Mouse (Mus musculus) hindlimb bud, embryonic 11.5 days (tissue): Measurements from ENCODE around the gene Pfkp.
A peak's percentile ranks its signal among the peaks of the same experiment; 100 is the strongest.

ENCODE experiments used
- DNase-seq: peaks from one replicate; pipeline ENCODE4 v3.0.0-alpha.2; 2012; ENCODE audit warnings: low read depth, low spot score; ENCODE audit errors: extremely low spot score

The Pfkp gene

GRCm38 (mm10) chr13:6648669-6649233 lies at the start of gene Pfkp:
Pfkp (minus strand) TSS chr13:6648777.
- DNase-seq: peak; percentile 30

DNA sequence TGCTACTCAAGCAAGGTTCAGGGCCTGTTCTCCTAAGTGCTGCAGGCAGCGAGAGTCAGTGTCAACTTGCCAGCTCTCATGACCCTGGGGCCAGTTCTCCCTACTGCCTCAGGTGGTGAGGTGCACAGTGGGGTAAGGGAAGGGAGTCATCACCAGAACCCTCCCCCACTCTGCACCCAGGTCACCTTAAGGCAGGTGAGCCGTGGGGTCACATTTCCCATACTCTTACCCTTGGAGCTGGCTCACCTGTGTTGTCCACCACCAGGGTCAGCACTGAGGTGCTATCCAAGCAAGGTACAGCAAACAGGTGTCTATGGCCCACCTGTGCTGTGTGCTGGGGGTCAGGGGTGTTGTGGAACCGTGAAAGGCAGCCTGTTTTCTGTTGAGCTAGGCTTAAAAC lies 42.0 kb upstream of the Pfkp start:
- DNase-seq: no peak

GRCm38 (mm10) chr13:6689962-6690361 lies 41.4 kb upstream of the Pfkp start:
- DNase-seq: no peak

DNA sequence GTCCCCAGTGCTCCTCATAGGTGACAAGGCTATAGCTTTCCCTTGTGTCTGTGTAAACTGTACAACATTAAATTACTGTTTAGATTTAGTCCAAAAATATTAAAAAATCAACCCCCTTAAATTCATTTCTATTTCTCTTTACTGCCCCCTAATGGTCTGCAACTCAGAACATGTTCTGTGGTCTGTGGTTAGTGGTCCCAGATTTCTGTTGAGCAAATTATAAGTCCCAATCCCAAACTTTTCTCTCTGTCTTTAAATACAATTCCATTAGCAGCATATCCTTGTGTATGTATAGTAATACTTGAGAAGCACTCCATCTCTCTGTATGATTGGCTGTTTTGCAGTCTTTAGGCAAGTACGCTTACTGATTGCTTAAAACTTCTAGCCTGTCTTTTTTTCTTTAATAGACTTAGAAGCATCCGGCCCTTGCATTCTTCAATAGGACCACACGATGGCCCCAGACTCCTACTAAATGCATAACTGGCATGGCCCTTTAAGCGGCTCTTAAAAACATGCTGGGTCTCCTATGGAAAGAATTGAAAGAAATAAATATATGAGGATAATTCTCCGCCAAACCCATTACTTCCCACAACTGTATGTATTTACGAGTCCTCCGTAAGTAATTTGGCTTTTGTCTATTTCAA lies 40.3 kb upstream of the Pfkp start:
- DNase-seq: no peak

DNA sequence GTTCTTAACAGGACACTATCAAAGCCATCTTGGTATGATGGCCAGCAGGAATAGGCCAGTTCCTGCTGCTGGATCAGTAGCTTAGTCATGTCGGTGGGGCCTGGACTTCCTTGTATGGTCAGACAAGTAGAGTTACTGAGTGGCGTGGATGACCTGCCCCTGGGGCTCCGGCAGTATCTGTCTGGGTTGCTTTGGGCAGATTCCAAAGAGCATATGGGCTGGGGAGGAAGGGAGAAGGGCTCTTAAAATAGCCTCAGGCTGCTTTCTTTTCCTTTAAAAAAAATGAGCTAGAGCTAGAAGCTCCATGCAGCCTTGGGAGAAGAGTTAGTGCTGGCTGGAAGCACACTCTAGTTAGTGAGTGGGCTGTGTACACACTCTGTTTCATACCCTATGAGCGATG lies 18.3 kb upstream of the Pfkp start:
- no peak for DNase-seq

GRCm38 (mm10) chr13:6665506-6665905 lies 16.9 kb upstream of the Pfkp start:
- no peak for DNase-seq

GRCm38 (mm10) chr13:6664216-6664615 lies 15.6 kb upstream of the Pfkp start:
- DNase-seq: no peak

- DNase-seq: no peak
These were observed 10.7 kb upstream of the Pfkp start for GRCm38 (mm10) chr13:6659314-6659713.

DNA sequence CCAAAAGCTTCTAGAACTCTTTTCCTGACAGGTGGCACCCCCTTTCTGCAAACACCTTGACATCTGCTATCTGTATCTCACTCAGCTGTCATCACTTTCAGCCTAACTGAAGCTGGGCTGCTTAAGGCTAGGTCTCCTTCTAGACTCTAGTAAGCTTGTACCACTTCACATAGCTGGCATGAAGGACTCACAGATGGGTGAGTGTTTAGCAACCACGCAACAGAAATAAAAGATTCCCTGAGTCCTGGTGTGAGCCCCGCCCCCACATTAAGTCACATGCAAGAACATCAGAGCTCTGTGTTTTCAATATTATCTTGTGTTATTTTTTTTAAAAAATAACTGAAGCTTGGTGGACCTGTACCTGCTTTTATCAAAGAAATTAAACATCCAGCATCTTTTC lies 8.7 kb upstream of the Pfkp start:
- DNase-seq: no peak

DNA sequence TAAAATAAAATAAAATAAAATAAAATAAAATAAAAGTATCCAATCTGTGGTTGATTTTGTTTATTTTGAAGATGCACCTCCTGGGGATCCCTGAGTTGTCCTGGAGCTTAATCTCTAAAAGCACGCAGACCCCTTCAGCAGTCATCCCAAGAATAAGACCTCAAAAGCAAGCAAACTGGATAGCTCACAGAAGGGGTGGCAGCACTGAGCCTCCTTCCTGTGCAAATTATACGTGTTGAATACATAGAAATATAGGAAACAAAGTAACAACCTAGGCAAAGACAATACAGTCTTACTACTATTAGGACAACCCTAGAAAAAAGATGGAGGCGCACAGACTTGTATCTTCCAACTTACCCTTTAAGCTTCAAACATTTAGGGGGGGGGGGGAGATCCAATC lies 965 bp upstream of the Pfkp start:
- DNase-seq: no peak

DNA sequence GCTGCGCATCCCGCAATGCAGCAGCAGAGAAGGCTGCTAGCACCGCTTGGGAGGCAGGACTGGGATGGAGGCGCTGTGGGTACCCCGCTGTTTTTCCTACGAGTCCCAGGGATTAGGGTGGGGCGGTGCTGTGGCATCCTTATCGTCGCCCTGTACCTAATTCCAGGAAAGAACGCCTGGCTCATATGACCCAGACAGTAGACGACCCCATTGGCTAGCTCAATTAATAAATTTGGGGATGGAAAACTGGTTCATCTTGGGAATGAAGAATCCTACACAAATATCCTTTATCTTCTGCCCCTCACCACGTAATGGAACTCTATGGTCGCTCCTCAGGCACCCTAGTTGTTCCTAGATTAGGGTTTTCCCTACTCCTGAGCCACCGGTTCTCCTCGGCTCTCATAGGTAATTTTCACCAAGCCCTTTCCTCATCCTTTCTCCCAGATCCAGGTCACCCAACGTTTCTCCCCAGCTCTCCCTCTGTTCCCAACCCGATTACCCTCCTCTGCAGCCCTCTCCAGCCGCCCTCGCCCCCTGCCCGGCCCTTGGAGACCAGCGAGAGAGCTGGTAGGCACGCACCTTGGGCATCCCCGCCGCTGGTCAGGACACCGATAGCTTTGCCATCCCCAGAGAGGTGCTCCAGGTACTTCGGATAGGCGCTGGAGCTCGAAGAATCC lies 447 bp downstream of the Pfkp start:
- no peak for DNase-seq

DNA sequence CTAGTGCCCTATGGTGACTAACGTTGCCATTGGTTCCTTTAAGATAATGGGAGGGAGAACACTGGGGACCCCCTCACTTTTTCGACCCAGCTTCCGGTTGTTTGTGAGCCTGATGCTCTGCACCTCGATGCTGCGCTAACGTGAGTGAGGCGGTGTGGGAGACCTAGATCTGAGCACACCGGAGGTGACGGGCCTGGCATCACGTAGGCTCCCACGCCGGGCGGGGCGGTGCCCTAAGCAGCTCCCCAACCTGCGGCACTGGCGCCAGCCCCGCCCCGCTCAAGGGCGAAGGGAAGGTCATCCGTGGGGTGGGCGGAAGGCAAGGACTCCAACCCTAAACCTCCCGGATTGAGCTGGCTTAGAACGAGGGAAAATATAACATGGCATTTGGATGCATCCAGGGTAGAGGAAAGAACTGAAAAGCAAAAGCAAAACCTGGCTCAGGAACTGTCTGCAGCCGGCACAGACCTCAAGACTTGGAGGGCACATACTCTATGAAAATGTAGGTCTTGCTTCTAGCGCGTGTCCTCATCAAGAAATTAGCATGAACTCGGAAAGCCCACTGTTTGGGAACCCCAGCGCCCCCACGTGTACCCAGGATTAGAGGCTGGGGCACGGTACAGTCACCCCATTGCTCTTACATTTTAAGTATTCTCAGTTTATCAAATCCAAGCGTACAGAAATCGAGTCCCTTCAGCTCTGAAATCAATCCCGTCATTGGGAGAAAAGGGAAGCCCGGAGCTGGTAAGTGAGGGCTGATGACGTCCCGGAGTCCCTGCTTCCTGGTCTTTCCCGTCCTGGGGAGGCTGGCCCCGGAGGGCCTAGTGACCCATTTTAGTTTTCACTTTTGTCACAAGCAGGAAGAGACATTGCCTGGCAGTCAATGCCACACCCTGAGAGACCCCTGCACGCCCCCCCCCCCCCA lies 1.2 kb downstream of the Pfkp start:
- DNase-seq: no peak

GRCm38 (mm10) chr13:6646674-6647066 lies 1.9 kb downstream of the Pfkp start:
- no peak for DNase-seq

- no peak for DNase-seq
These were observed 2.3 kb downstream of the Pfkp start for GRCm38 (mm10) chr13:6646266-6646665.

DNA sequence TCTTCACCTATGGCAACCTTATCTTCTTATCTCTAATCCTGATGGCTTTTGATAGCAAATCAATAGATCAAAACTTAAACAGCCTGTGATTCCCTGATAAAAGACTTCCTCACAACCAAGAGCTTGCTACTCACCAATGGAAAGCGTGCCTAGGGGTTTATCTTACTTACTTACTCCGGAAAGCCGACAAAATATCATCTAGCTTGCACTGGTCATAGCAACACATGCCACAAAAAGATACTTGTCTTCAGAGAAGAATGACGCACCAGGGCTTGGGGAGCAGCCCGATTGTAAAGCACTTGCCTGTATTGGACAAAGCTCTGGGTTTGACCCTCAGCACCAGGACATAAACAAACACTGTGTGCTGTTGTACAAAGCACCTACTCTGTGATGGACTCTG lies 4.6 kb downstream of the Pfkp start:
- DNase-seq: no peak

GRCm38 (mm10) chr13:6643026-6643425 lies 5.6 kb downstream of the Pfkp start:
- DNase-seq: no peak

DNA sequence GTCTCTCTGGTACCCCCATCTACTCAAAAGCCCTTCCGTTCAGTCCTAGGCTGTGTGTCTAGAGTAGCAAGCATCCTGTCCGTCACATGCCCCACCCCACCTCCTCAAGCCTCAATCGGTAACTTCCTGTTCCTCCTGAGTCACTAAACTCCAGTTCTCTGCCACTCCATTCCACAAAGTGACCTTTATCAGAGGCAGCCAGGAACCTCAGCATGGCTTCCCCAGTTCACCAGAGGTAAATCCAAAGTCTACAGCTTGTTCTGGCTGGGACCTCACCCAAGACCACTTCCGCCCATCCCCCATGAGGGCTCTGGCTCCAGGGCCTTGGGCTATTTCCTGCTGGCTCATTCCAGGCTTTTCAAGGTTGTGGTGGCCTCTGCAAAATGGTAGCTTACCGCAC lies 6.1 kb downstream of the Pfkp start:
- DNase-seq: no peak

DNA sequence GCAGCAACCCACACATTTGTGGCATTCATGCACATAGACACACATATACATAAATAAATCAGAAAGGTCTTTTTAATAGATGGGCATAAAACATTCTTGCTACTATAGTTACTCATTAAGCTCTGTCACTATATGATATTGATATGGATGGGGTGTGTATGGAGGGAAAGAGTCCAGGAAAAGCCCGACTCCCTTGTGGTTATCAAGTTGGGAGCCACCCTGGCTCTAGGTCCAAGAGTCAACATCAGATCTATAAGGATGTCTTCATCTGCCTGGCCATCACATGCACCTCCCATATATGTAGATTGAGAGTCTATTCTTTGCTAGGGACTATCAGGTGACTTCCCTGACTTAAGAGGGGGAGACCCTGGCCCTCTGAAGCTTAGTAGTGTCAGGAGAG lies 7.1 kb downstream of the Pfkp start:
- no peak for DNase-seq

DNA sequence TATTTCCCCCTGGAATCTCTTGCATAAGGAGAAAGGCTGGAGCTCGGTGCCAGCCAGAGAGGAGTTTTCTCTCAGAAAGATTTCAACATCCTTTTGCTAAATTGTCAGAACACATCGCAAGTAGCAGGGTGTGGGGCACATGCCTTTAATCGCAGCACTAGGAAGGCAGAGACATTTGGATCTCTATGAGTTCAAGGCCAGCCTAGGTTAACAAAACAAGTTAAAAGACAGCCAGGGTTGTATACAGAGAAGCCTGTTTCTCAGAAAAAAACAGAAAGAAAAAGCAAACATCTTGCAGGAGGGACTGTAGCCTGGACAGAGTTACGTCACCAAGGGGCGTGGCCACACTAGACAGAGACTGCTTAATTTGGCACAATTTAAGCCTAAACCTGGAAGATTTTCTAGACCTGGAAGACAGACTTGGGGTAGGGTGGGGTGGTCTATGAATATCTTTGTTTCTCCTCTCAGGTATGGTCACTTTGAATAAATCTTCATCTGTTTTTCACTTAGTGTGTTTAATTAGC lies 9.0 kb downstream of the Pfkp start:
- no peak for DNase-seq

DNA sequence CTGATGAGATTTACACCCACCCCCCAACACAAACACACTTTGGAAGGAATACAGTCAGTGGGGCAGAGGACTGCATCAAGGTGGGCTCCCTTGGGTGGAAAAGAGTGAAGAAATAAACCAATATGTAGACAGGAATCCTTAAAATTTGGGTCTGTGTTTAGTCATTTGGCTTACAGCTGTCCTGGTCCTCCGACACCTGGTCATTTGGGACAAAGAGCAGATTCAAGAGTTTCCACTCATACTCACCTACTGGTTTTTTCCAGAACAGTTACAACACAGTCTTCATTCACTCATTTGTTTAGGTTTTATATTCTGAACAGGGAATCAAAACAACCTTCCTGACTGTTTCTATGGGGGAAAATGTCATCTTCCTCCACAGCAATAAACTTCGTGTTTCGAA lies 9.6 kb downstream of the Pfkp start:
- DNase-seq: no peak

- DNase-seq: no peak
These were observed 10.2 kb downstream of the Pfkp start for GRCm38 (mm10) chr13:6638425-6638824.
